Mouse (Mus musculus) CH12.LX (cell line): Measurements from ENCODE around the gene Ccnt1. TPM values are rescaled to one million over a fixed set of nuclear protein-coding genes. Genes with fewer than 3 reads are reported as not detected.

ENCODE experiments used
- DNase-seq: peaks from one replicate; pipeline ENCODE4 v3.0.0-alpha.2; 2013; ENCODE audit errors: extremely low read depth
- H3K27ac ChIP-seq: 2 replicates; pipeline ENCODE4 v1.5.1; 2012; ENCODE audit warnings: low read depth, mild to moderate bottlenecking, control low read depth, moderate library complexity; ENCODE audit not compliant: insufficient read depth
- H3K27me3 ChIP-seq: replicated peaks from 2 replicates; pipeline ENCODE3; 2012; ENCODE audit warnings: inconsistent platforms
- H3K36me3 ChIP-seq, 2 experiments: replicated peaks in 1 of 2; 2 replicates each; pipeline versions ENCODE3 to v1.6.1; 2012; ENCODE audit warnings: inconsistent platforms in 1 of 2, low read length in 1 of 2, mild to moderate bottlenecking in 1 of 2, mixed read lengths in 1 of 2, moderate library complexity in 1 of 2; ENCODE audit not compliant: control insufficient read depth in 1 of 2, insufficient read depth in 1 of 2
- H3K4me1 ChIP-seq, 2 experiments: 2 replicates each; pipeline ENCODE4 v1.6.1; 2012; ENCODE audit warnings: inconsistent platforms in 1 of 2, moderate library complexity in 1 of 2; ENCODE audit not compliant: insufficient read depth in 2 of 2, control insufficient read depth in 1 of 2
- H3K4me2 ChIP-seq: 2 replicates; pipeline ENCODE4 v1.6.1; 2012; ENCODE audit warnings: low read depth, mild to moderate bottlenecking, control low read depth; ENCODE audit not compliant: poor library complexity, insufficient read depth, severe bottlenecking
- H3K4me3 ChIP-seq, 3 experiments: fragments of 150-350 bp in 1 of 3; sonication (generic) in 1 of 3; replicated peaks in 1 of 3; 2 replicates each; pipeline versions ENCODE3 to v1.5.1; 2011 to 2012; ENCODE audit warnings: low read depth in 2 of 3, low read length in 2 of 3, mild to moderate bottlenecking in 2 of 3, moderate library complexity in 2 of 3, control low read depth in 1 of 3, improper control_type of control experiment in 1 of 3, inconsistent platforms in 1 of 3, mixed read lengths in 1 of 3; ENCODE audit not compliant: poor library complexity in 1 of 3
- H3K79me2 ChIP-seq: replicated peaks from 2 replicates; pipeline ENCODE4 v1.6.1; 2012; ENCODE audit warnings: mild to moderate bottlenecking, moderate library complexity; ENCODE audit not compliant: control insufficient read depth, poor library complexity, insufficient read depth, severe bottlenecking; ENCODE audit errors: extremely low read depth
- H3K9ac ChIP-seq: 2 replicates; pipeline ENCODE4 v1.6.1; 2012; ENCODE audit warnings: low read depth, mild to moderate bottlenecking, control low read depth, moderate library complexity; ENCODE audit not compliant: insufficient read depth
- H3K9me3 ChIP-seq: replicated peaks from 2 replicates; pipeline ENCODE3; 2012; ENCODE audit warnings: low read length, inconsistent platforms, mixed read lengths
- BHLHE40 ChIP-seq: IDR thresholded peaks from 2 replicates; pipeline ENCODE4 v1.6.1; 2011; ENCODE audit warnings: mild to moderate bottlenecking, low read depth, low read length, improper control_type of control experiment
- CHD2 ChIP-seq: IDR thresholded peaks from 2 replicates; pipeline ENCODE4 v1.6.1; 2011; ENCODE audit warnings: low read length, improper control_type of control experiment
- CTCF ChIP-seq, 2 experiments: IDR thresholded peaks in 1 of 2; conservative IDR thresholded peaks in 1 of 2; 2 replicates each; pipeline ENCODE4 v1.5.1; 2011 to 2012; ENCODE audit warnings: low read depth in 2 of 2, low read length in 2 of 2, improper control_type of control experiment in 1 of 2, inconsistent platforms in 1 of 2, mild to moderate bottlenecking in 1 of 2, moderate library complexity in 1 of 2
- ETS1 ChIP-seq: conservative IDR thresholded peaks from 2 replicates; pipeline ENCODE4 v1.6.1; 2012; ENCODE audit warnings: low read depth, mild to moderate bottlenecking, inconsistent platforms, low read length, improper control_type of control experiment, moderate library complexity
- GABPA ChIP-seq: IDR thresholded peaks from 2 replicates; pipeline ENCODE4 v1.6.1; 2012; ENCODE audit warnings: low read depth, low read length, improper control_type of control experiment, inconsistent platforms; ENCODE audit not compliant: insufficient replicate concordance
- IRF4 ChIP-seq: IDR thresholded peaks from 2 replicates; pipeline ENCODE4 v1.6.1; 2014; ENCODE audit warnings: low read depth, mild to moderate bottlenecking, inconsistent platforms, low read length, improper control_type of control experiment
- JUN ChIP-seq: IDR thresholded peaks from 2 replicates; pipeline ENCODE4 v1.6.1; 2011; ENCODE audit warnings: low read depth, mild to moderate bottlenecking, low read length, improper control_type of control experiment, moderate library complexity; ENCODE audit not compliant: insufficient read depth
- MAX ChIP-seq: IDR thresholded peaks from 2 replicates; pipeline ENCODE4 v1.6.1; 2011; ENCODE audit warnings: low read length, improper control_type of control experiment
- MEF2A ChIP-seq: IDR thresholded peaks from 2 replicates; pipeline ENCODE4 v1.6.1; 2014; ENCODE audit warnings: low read depth, mild to moderate bottlenecking, inconsistent platforms, low read length, improper control_type of control experiment, borderline replicate concordance
- MYC ChIP-seq: IDR thresholded peaks from 2 replicates; pipeline ENCODE4 v1.6.1; 2011; ENCODE audit warnings: low read depth, mild to moderate bottlenecking, improper control_type of control experiment, low read length
- NELFE ChIP-seq: IDR thresholded peaks from 2 replicates; pipeline ENCODE4 v1.6.1; 2011; ENCODE audit warnings: low read depth, low read length, improper control_type of control experiment
- SMC3 ChIP-seq: IDR thresholded peaks from 2 replicates; pipeline ENCODE4 v1.6.1; 2011; ENCODE audit warnings: low read depth, low read length, improper control_type of control experiment
- TBP ChIP-seq: conservative IDR thresholded peaks from 2 replicates; pipeline ENCODE4 v1.6.1; 2011; ENCODE audit warnings: low read depth, low read length, improper control_type of control experiment
- TCF12 ChIP-seq: IDR thresholded peaks from 2 replicates; pipeline ENCODE4 v1.6.1; 2014; ENCODE audit warnings: low read depth, mild to moderate bottlenecking, inconsistent platforms, low read length, improper control_type of control experiment
- UBTF ChIP-seq: IDR thresholded peaks from 2 replicates; pipeline ENCODE4 v1.6.1; 2012; ENCODE audit warnings: low read depth, mild to moderate bottlenecking, inconsistent platforms, low read length, improper control_type of control experiment, moderate library complexity
- USF2 ChIP-seq: conservative IDR thresholded peaks from 2 replicates; pipeline ENCODE4 v1.6.1; 2011; ENCODE audit warnings: low read depth, low read length, improper control_type of control experiment
- ZC3H11A ChIP-seq: IDR thresholded peaks from 2 replicates; pipeline ENCODE4 v1.6.1; 2012; ENCODE audit warnings: low read depth, mild to moderate bottlenecking, inconsistent platforms, low read length, improper control_type of control experiment
- ZMIZ1 ChIP-seq: IDR thresholded peaks from 2 replicates; pipeline ENCODE4 v1.6.1; 2012; ENCODE audit warnings: low read depth, mild to moderate bottlenecking, inconsistent platforms, low read length, improper control_type of control experiment
- dilution Hi-C: fragments of 300-500 bp; cut with MboI; formaldehyde crosslinking; loops from 2 replicates; pipeline ENCODE4 v1.14.3; 2020; ENCODE audit warnings: low sequenced_read_pairs; ENCODE audit not compliant: extremely low pct_unique_long_range_greater_than_20kb, extremely low pct_ligation_motif_present
- in situ Hi-C: fragments of 300-500 bp; cut with MboI; formaldehyde crosslinking; loops from 3 replicates; pipeline ENCODE4 v1.14.3; 2019; ENCODE audit warnings: low sequenced_read_pairs, low pct_ligation_motif_present, low pct_unique_long_range_greater_than_20kb, mixed read lengths
- polyA plus RNA-seq: library from polyadenylated mRNA; unstranded; fragments of >175 nt; gene quantifications from 2 replicates; pipeline ENCODE4 v1.2.1, GENCODE M21; 2012; ENCODE audit warnings: low read depth; ENCODE audit not compliant: insufficient read length
- total RNA-seq, 2 experiments: library from RNA; depleted of rRNA; stranded (reverse); fragments of 300-350 nt in 1 of 2; fragments of >200 nt in 1 of 2; gene quantifications; 2 replicates each; pipeline ENCODE4 v1.2.3; 2012 to 2014

Gene Ccnt1
- total and polyA plus RNA-seq, 3 experiments = 36.8 to 73.3 (median 41.3) TPM

- no peak overlapping the region for H3K4me2 ChIP-seq
- H3K27ac ChIP-seq = no peak overlapping the region
- H3K4me1 ChIP-seq = no peaks in the 10 kb centered on the region
- dilution Hi-C loops = no loop called here
- H3K9ac ChIP-seq = no peak overlapping the region
- H3K9me3 ChIP-seq = no peaks in the 10 kb centered on the region
- H3K4me3 ChIP-seq = no peak overlapping the region
- in situ Hi-C loops = loop anchor here (5.0 kb wide), 1 partner anchor 37 kb away; no protein-coding TSS in a partner anchor
- TF ChIP-seq MEF2A = 0 out of 2 replicates have a peak, but pooled peaks have one; percentile 19
- TF ChIP-seq MYC = peak; percentile 94
- peak; percentile 56; the same call in 1 of the 2 replicates for TF ChIP-seq IRF4
- TF ChIP-seq ETS1 = no peak
- TF ChIP-seq ZMIZ1 = no peak
- peak; percentile 99 for TF ChIP-seq SMC3
- TF ChIP-seq NELFE = 0 out of 2 replicates have a peak, but pooled peaks have one; percentile 52
- TF ChIP-seq CTCF (conservative IDR thresholded peaks at IDR 0.05 in 1 of 2, IDR thresholded peaks at IDR 0.05 in 1 of 2; ENCODE audit: low read depth in 2 of 2, low read length in 2 of 2) = peak; percentile 77 to 98
- TF ChIP-seq CHD2 = no peak
- TF ChIP-seq MAX = peak; percentile 80; the same call in 1 of the 2 replicates
- peak; percentile 35; the same call in 1 of the 2 replicates for TF ChIP-seq TCF12
- TF ChIP-seq BHLHE40 = 0 out of 2 replicates have a peak, but pooled peaks have one; percentile 13
- peak; percentile 91 for TF ChIP-seq ZC3H11A
- TF ChIP-seq TBP = no peak
- peaks cover 55% of the 10 kb centered on the region for H3K27me3 ChIP-seq
- peak; percentile 92 for DNase-seq
- no peaks in the 10 kb centered on the region for H3K79me2 ChIP-seq
- H3K36me3 ChIP-seq = no peaks in the 10 kb centered on the region
Observed at GRCm38 (mm10) chr15:98579795-98580464, 9.2 kb upstream of the Ccnt1 start.

- H3K4me2 ChIP-seq = no peak overlapping the region
- no peak for DNase-seq
- no peak for TF ChIP-seq GABPA
- TF ChIP-seq JUN = no peak
- TF ChIP-seq UBTF = no peak
- TF ChIP-seq USF2 = no peak
- TF ChIP-seq CTCF (conservative IDR thresholded peaks at IDR 0.05 in 1 of 2, IDR thresholded peaks at IDR 0.05 in 1 of 2; ENCODE audit: low read depth in 2 of 2, low read length in 2 of 2) = no peak
- TF ChIP-seq, all 38 proteins: peak for 0
- H3K79me2 ChIP-seq = no peaks in the 10 kb centered on the region
- no peak overlapping the region for H3K27ac ChIP-seq
- H3K36me3 ChIP-seq = no peaks in the 10 kb centered on the region
- dilution Hi-C loops = no loop called here
- H3K9me3 ChIP-seq = no peaks in the 10 kb centered on the region
- H3K27me3 ChIP-seq = peaks cover 53% of the 10 kb centered on the region
- in situ Hi-C loops = no loop called here
- H3K4me1 ChIP-seq = no peaks in the 10 kb centered on the region
- H3K9ac ChIP-seq = no peak overlapping the region
- no peak overlapping the region for H3K4me3 ChIP-seq
Observed at GRCm38 (mm10) chr15:98579310-98579709, 8.6 kb upstream of the Ccnt1 start.
